Mouse (Mus musculus) forebrain, embryonic 12.5 days (tissue): Measurements from ENCODE around the gene Cog2. TPM values are rescaled to one million over a fixed set of nuclear protein-coding genes. Genes with fewer than 3 reads are reported as not detected.

Experiments
- ATAC-seq: fragments of 200-750 bp; cut with Nextera tagmentation; 2 replicates; pipeline ENCODE4 v1.8.0; 2017; ENCODE audit warnings: moderate TSS enrichment; ENCODE audit not compliant: low FRiP score
- H3K27ac ChIP-seq: fragments of 300-500 bp; sonication (generic); 2 replicates; pipeline ENCODE4 v1.5.1; 2016; ENCODE audit warnings: mild to moderate bottlenecking
- H3K27me3 ChIP-seq: fragments of 300-500 bp; sonication (generic); 2 replicates; pipeline ENCODE4 v1.6.1; 2016; ENCODE audit warnings: mild to moderate bottlenecking
- H3K36me3 ChIP-seq: fragments of 300-500 bp; sonication (generic); replicated peaks from 2 replicates; pipeline ENCODE4 v1.6.1; 2016; ENCODE audit warnings: mild to moderate bottlenecking
- H3K4me1 ChIP-seq: fragments of 300-500 bp; sonication (generic); 2 replicates; pipeline ENCODE4 v1.6.1; 2016
- H3K4me2 ChIP-seq: fragments of 300-500 bp; sonication (generic); 2 replicates; pipeline ENCODE4 v1.6.1; 2016; ENCODE audit warnings: mild to moderate bottlenecking, moderate library complexity
- H3K4me3 ChIP-seq: fragments of 300-500 bp; sonication (generic); replicated peaks from 2 replicates; pipeline ENCODE4 v1.5.1; 2016; ENCODE audit warnings: mild to moderate bottlenecking
- H3K9ac ChIP-seq: fragments of 300-500 bp; sonication (generic); 2 replicates; pipeline ENCODE4 v1.6.1; 2016; ENCODE audit warnings: mild to moderate bottlenecking
- H3K9me3 ChIP-seq: fragments of 300-500 bp; sonication (generic); 2 replicates; pipeline ENCODE4 v1.6.1; 2016
- WGBS: fragments of 180-500 bp; shearing (Covaris S2); methylation state at CpG from one replicate; pipeline ENCODE4 v1.1.7; 2016; 5-methylcytosine and 5-hydroxymethylcytosine counted together
- polyA plus RNA-seq: library from polyadenylated mRNA; unstranded; fragments of >200 nt; fragmentation: Nextera tagmentation; extraction: Ambion mirVana; gene quantifications from 2 replicates; pipeline ENCODE4 v1.2.1, GENCODE M21; 2016

Cog2 gene
- 43.9 and 44.8 TPM in 2 replicates for polyA plus RNA-seq

GRCm38 (mm10) chr8:124520249-124521080, at the start of gene Cog2:
Gene Cog2 (plus strand): TSS chr8:124520767.
- peak within 1 kb of the TSS; percentile 79 for H3K9ac ChIP-seq
- peak within 1 kb of the TSS; percentile 92 for H3K4me3 ChIP-seq
- H3K4me1 ChIP-seq = peaks cover 20% of the 10 kb centered on the region
- H3K9me3 ChIP-seq = no peaks in the 10 kb centered on the region
- H3K36me3 ChIP-seq = peaks cover 3% of the 10 kb centered on the region
- no peak within 1 kb of the TSS for H3K27ac ChIP-seq
- H3K4me2 ChIP-seq = peak within 1 kb of the TSS; percentile 92
- H3K27me3 ChIP-seq = peaks cover 10% of the 10 kb centered on the region; the same call in 1 of the 2 replicates
- 10% methylated on average over 50 of the region's 50 CpGs for WGBS
- peak; percentile 99 for ATAC-seq

- Histone ChIP-seq H3K4me2 (no peak overlapping the region), H3K4me3 (no peak overlapping the region), H3K27ac (no peak overlapping the region), H3K27me3 (no peaks in the 10 kb centered on the region), H3K9me3 (no peaks in the 10 kb centered on the region), H3K36me3 (no peaks in the 10 kb centered on the region), H3K4me1 (no peaks in the 10 kb centered on the region; the same call in 1 of the 2 replicates), H3K9ac (no peak overlapping the region)
- WGBS = 79% methylated on average over 5 of the region's 5 CpGs
- ATAC-seq = no peak
These were observed 44.9 kb upstream of the Cog2 start for GRCm38 (mm10) chr8:124475690-124476089.

GRCm38 (mm10) chr8:124476701-124477100, 43.9 kb upstream of the Cog2 start:
- no peaks in the 10 kb centered on the region for H3K27me3 ChIP-seq

GRCm38 (mm10) chr8:124479251-124479650, 41.3 kb upstream of the Cog2 start:
- no peak for ATAC-seq
- Histone ChIP-seq H3K4me1 (no peaks in the 10 kb centered on the region; the same call in 1 of the 2 replicates), H3K9ac (no peak overlapping the region), H3K27me3 (no peaks in the 10 kb centered on the region), H3K27ac (no peak overlapping the region), H3K4me3 (no peak overlapping the region), H3K4me2 (no peak overlapping the region), H3K36me3 (no peaks in the 10 kb centered on the region), H3K9me3 (0 out of 2 replicates have a peak, but pooled peaks cover 3% of the 10 kb centered on the region)
- WGBS = 86% methylated on average over 3 of the region's 3 CpGs

More at GRCm38 (mm10) chr8:124476701-124477100, 43.9 kb upstream of the Cog2 start:
- Histone ChIP-seq H3K9ac (no peak overlapping the region), H3K36me3 (no peaks in the 10 kb centered on the region), H3K4me1 (no peaks in the 10 kb centered on the region; the same call in 1 of the 2 replicates), H3K27ac (peak overlapping the region; percentile 68), H3K4me3 (no peak overlapping the region), H3K4me2 (no peak overlapping the region), H3K9me3 (no peaks in the 10 kb centered on the region)
- ATAC-seq = no peak; the same call in 1 of the 2 replicates
- 57% methylated on average over 9 of the region's 9 CpGs for WGBS

GRCm38 (mm10) chr8:124480321-124480720, 40.2 kb upstream of the Cog2 start:
- no peak overlapping the region for H3K4me3 ChIP-seq
- ATAC-seq = no peak

GRCm38 (mm10) chr8:124482790-124483189, 37.8 kb upstream of the Cog2 start:
- Histone ChIP-seq H3K27ac (no peak overlapping the region), H3K4me1 (no peaks in the 10 kb centered on the region), H3K4me2 (no peak overlapping the region), H3K27me3 (0 out of 2 replicates have a peak, but pooled peaks cover 3% of the 10 kb centered on the region), H3K4me3 (no peak overlapping the region), H3K9ac (no peak overlapping the region), H3K9me3 (0 out of 2 replicates have a peak, but pooled peaks cover 3% of the 10 kb centered on the region), H3K36me3 (no peaks in the 10 kb centered on the region)
- WGBS = 85% methylated on average over 2 of the region's 2 CpGs
- no peak for ATAC-seq

More at GRCm38 (mm10) chr8:124480321-124480720, 40.2 kb upstream of the Cog2 start:
- H3K4me1 ChIP-seq = no peaks in the 10 kb centered on the region; the same call in 1 of the 2 replicates
- 95% methylated on average over 8 of the region's 8 CpGs for WGBS
- H3K36me3 ChIP-seq = no peaks in the 10 kb centered on the region
- 0 out of 2 replicates have a peak, but pooled peaks cover 3% of the 10 kb centered on the region for H3K9me3 ChIP-seq
- no peaks in the 10 kb centered on the region for H3K27me3 ChIP-seq
- H3K9ac ChIP-seq = no peak overlapping the region
- no peak overlapping the region for H3K4me2 ChIP-seq
- no peak overlapping the region for H3K27ac ChIP-seq

GRCm38 (mm10) chr8:124483356-124484115, 37.0 kb upstream of the Cog2 start:
- ATAC-seq = no peak
- Histone ChIP-seq H3K27ac (no peak overlapping the region), H3K27me3 (0 out of 2 replicates have a peak, but pooled peaks cover 3% of the 10 kb centered on the region), H3K36me3 (no peaks in the 10 kb centered on the region), H3K9ac (no peak overlapping the region), H3K4me2 (no peak overlapping the region), H3K4me3 (no peak overlapping the region), H3K4me1 (no peaks in the 10 kb centered on the region), H3K9me3 (0 out of 2 replicates have a peak, but pooled peaks cover 3% of the 10 kb centered on the region)
- WGBS = 74% methylated on average over 7 of the region's 7 CpGs

- Histone ChIP-seq H3K27me3 (0 out of 2 replicates have a peak, but pooled peaks cover 3% of the 10 kb centered on the region), H3K27ac (no peak overlapping the region), H3K4me2 (no peak overlapping the region), H3K36me3 (no peaks in the 10 kb centered on the region), H3K9ac (no peak overlapping the region), H3K4me3 (no peak overlapping the region), H3K9me3 (no peaks in the 10 kb centered on the region), H3K4me1 (no peaks in the 10 kb centered on the region)
- ATAC-seq = no peak
- 97% methylated on average over 6 of the region's 6 CpGs for WGBS
These were observed 31.3 kb upstream of the Cog2 start for GRCm38 (mm10) chr8:124489311-124489710.

GRCm38 (mm10) chr8:124489786-124490185, 30.8 kb upstream of the Cog2 start:
- Histone ChIP-seq H3K9ac (no peak overlapping the region), H3K9me3 (no peaks in the 10 kb centered on the region), H3K27ac (no peak overlapping the region), H3K4me3 (no peak overlapping the region), H3K4me1 (no peaks in the 10 kb centered on the region), H3K27me3 (0 out of 2 replicates have a peak, but pooled peaks cover 3% of the 10 kb centered on the region), H3K4me2 (no peak overlapping the region), H3K36me3 (no peaks in the 10 kb centered on the region)
- 87% methylated on average over 6 of the region's 6 CpGs for WGBS
- no peak for ATAC-seq

GRCm38 (mm10) chr8:124494397-124494796, 26.2 kb upstream of the Cog2 start:
- Histone ChIP-seq H3K27ac (no peak overlapping the region), H3K9me3 (no peaks in the 10 kb centered on the region), H3K4me1 (no peaks in the 10 kb centered on the region), H3K36me3 (no peaks in the 10 kb centered on the region), H3K4me3 (no peak overlapping the region), H3K9ac (no peak overlapping the region), H3K4me2 (no peak overlapping the region), H3K27me3 (no peaks in the 10 kb centered on the region)
- ATAC-seq = no peak
- WGBS = 83% methylated on average over 3 of the region's 3 CpGs

GRCm38 (mm10) chr8:124494955-124495354, 25.6 kb upstream of the Cog2 start:
- H3K36me3 ChIP-seq = no peaks in the 10 kb centered on the region
- 89% methylated on average over 15 of the region's 15 CpGs for WGBS
- no peak overlapping the region for H3K9ac ChIP-seq
- H3K27me3 ChIP-seq = no peaks in the 10 kb centered on the region
- no peak overlapping the region for H3K4me3 ChIP-seq
- H3K9me3 ChIP-seq = no peaks in the 10 kb centered on the region
- no peak overlapping the region for H3K27ac ChIP-seq
- no peak overlapping the region for H3K4me2 ChIP-seq
- ATAC-seq = no peak
- no peaks in the 10 kb centered on the region for H3K4me1 ChIP-seq

GRCm38 (mm10) chr8:124495676-124496075, 24.9 kb upstream of the Cog2 start:
- H3K4me3 ChIP-seq = no peak overlapping the region
- WGBS = 83% methylated on average over 11 of the region's 11 CpGs
- H3K9me3 ChIP-seq = no peaks in the 10 kb centered on the region
- H3K36me3 ChIP-seq = no peaks in the 10 kb centered on the region
- H3K27ac ChIP-seq = no peak overlapping the region
- no peak overlapping the region for H3K9ac ChIP-seq
- no peak overlapping the region for H3K4me2 ChIP-seq
- no peak for ATAC-seq
- no peaks in the 10 kb centered on the region for H3K27me3 ChIP-seq
- no peaks in the 10 kb centered on the region for H3K4me1 ChIP-seq
